Mouse (Mus musculus) intestine, embryonic 14.5 days (tissue): ENCODE data around the gene Tnfaip1. TPM values are rescaled to one million over a fixed set of nuclear protein-coding genes. Genes with fewer than 3 reads are reported as not detected.

Experiments used
- ATAC-seq: fragments of 200-750 bp; cut with Nextera tagmentation; replicated peaks from 2 replicates; pipeline ENCODE4 v1.8.0; 2017; ENCODE audit warnings: low read depth, moderate number of reproducible peaks, moderate TSS enrichment, moderate library complexity; ENCODE audit not compliant: low FRiP score, low TSS enrichment
- DNase-seq: peaks from one replicate; pipeline ENCODE4 v3.0.0-alpha.2; 2018; ENCODE audit warnings: low spot score
- H3K27ac ChIP-seq: fragments of 300-500 bp; sonication (generic); 2 replicates; pipeline ENCODE4 v1.5.1; 2014; ENCODE audit warnings: low read depth, mild to moderate bottlenecking, control low read depth
- H3K27me3 ChIP-seq: fragments of 300-500 bp; sonication (generic); replicated peaks from 2 replicates; pipeline ENCODE4 v1.6.1; 2014; ENCODE audit warnings: low read length, control low read depth; ENCODE audit not compliant: control insufficient read depth, insufficient read depth
- H3K36me3 ChIP-seq: fragments of 300-500 bp; sonication (generic); 2 replicates; pipeline ENCODE4 v1.6.1; 2014; ENCODE audit warnings: low read length, control low read depth; ENCODE audit not compliant: control insufficient read depth, insufficient read depth
- H3K4me1 ChIP-seq: fragments of 300-500 bp; sonication (generic); replicated peaks from 2 replicates; pipeline ENCODE4 v1.6.1; 2014; ENCODE audit warnings: low read length, control low read depth, mixed read lengths; ENCODE audit not compliant: control insufficient read depth, insufficient read depth
- H3K4me2 ChIP-seq: fragments of 300-500 bp; sonication (generic); 2 replicates; pipeline ENCODE4 v1.6.1; 2014; ENCODE audit warnings: low read length
- H3K4me3 ChIP-seq: fragments of 300-500 bp; sonication (generic); 2 replicates; pipeline ENCODE4 v1.5.1; 2014; ENCODE audit warnings: low read depth, low read length, control low read depth, mixed read lengths
- H3K9ac ChIP-seq: fragments of 300-500 bp; sonication (generic); 2 replicates; pipeline ENCODE4 v1.6.1; 2014; ENCODE audit warnings: mild to moderate bottlenecking, low read length
- H3K9me3 ChIP-seq: fragments of 300-500 bp; sonication (generic); 2 replicates; pipeline ENCODE4 v1.6.1; 2016; ENCODE audit warnings: low read length, control low read depth; ENCODE audit not compliant: control insufficient read depth
- WGBS: fragments of 180-500 bp; shearing (Covaris S2); extraction: QIAGEN DNeasy Blood & Tissue Kit; methylation state at CpG from one replicate; pipeline ENCODE4 v1.1.7; 2014; 5-methylcytosine and 5-hydroxymethylcytosine counted together
- polyA plus RNA-seq: library from polyadenylated mRNA; unstranded; fragments of >200 nt; fragmentation: Nextera tagmentation; extraction: Ambion mirVana; gene quantifications from 2 replicates; pipeline ENCODE4 v1.2.1, GENCODE M21; 2014

Tnfaip1 gene
- polyA plus RNA-seq, 1 experiment from 2014 or later = 83.3 TPM

- no peak for DNase-seq
Observed at GRCm38 (mm10) chr11:78500623-78501202, 35.4 kb downstream of the Tnfaip1 start.

GRCm38 (mm10) chr11:78499543-78499942, 36.6 kb downstream of the Tnfaip1 start:
- Histone ChIP-seq H3K4me1 (peaks cover 6% of the 10 kb centered on the region; the same call in 1 of the 2 replicates), H3K27ac (no peak overlapping the region), H3K9me3 (no peaks in the 10 kb centered on the region), H3K27me3 (peaks cover 26% of the 10 kb centered on the region), H3K4me2 (no peak overlapping the region), H3K9ac (no peak overlapping the region), H3K36me3 (no peaks in the 10 kb centered on the region), H3K4me3 (no peak overlapping the region)
- ATAC-seq (no peak), DNase-seq (no peak)
- 50% methylated on average over 16 of the region's 16 CpGs for WGBS

More at GRCm38 (mm10) chr11:78500623-78501202, 35.4 kb downstream of the Tnfaip1 start:
- no peaks in the 10 kb centered on the region for H3K9me3 ChIP-seq
- H3K27me3 ChIP-seq = peaks cover 23% of the 10 kb centered on the region
- no peak overlapping the region for H3K9ac ChIP-seq
- ATAC-seq = no peak
- 0 out of 2 replicates have a peak, but pooled peaks cover 1% of the 10 kb centered on the region for H3K36me3 ChIP-seq
- no peak overlapping the region for H3K4me2 ChIP-seq
- no peak overlapping the region for H3K4me3 ChIP-seq
- peaks cover 6% of the 10 kb centered on the region; the same call in 1 of the 2 replicates for H3K4me1 ChIP-seq
- H3K27ac ChIP-seq = no peak overlapping the region
- WGBS = 67% methylated on average over 9 of the region's 9 CpGs

- H3K27ac ChIP-seq = no peak within 1 kb of the TSS; the same call in 1 of the 2 replicates
- DNase-seq (no peak), ATAC-seq (no peak)
- peaks cover 30% of the 10 kb centered on the region for H3K27me3 ChIP-seq
- H3K9ac ChIP-seq = 0 out of 2 replicates have a peak within 1 kb of the TSS, but pooled peaks have one; percentile 11
- WGBS = 54% methylated on average over 7 of the region's 7 CpGs
- H3K4me1 ChIP-seq = peaks cover 6% of the 10 kb centered on the region; the same call in 1 of the 2 replicates
- peak within 1 kb of the TSS; percentile 95 for H3K4me2 ChIP-seq
- no peaks in the 10 kb centered on the region for H3K36me3 ChIP-seq
- peak within 1 kb of the TSS; percentile 48 for H3K4me3 ChIP-seq
- no peaks in the 10 kb centered on the region for H3K9me3 ChIP-seq
Observed at GRCm38 (mm10) chr11:78499004-78499403, 37.1 kb downstream of the Tnfaip1 start, which contains the start of gene Vtn. Vtn (plus strand) TSS chr11:78499091.

GRCm38 (mm10) chr11:78497544-78498522, 38.3 kb downstream of the Tnfaip1 start, which contains the start of gene Sarm1:
Sarm1 (minus strand) TSS chr11:78497754.
- H3K27ac ChIP-seq = no peak within 1 kb of the TSS; the same call in 1 of the 2 replicates
- H3K4me1 ChIP-seq = peaks cover 6% of the 10 kb centered on the region; the same call in 1 of the 2 replicates
- peak within 1 kb of the TSS; percentile 41 for H3K9ac ChIP-seq
- H3K4me2 ChIP-seq = peak within 1 kb of the TSS; percentile 95
- H3K9me3 ChIP-seq = no peaks in the 10 kb centered on the region
- ATAC-seq (peak; percentile 94), DNase-seq (peak; percentile 94)
- 3% methylated on average over 36 of the region's 36 CpGs for WGBS
- H3K36me3 ChIP-seq = no peaks in the 10 kb centered on the region
- peak within 1 kb of the TSS; percentile 48 for H3K4me3 ChIP-seq
- peaks cover 30% of the 10 kb centered on the region for H3K27me3 ChIP-seq

GRCm38 (mm10) chr11:78497071-78497541, 39.0 kb downstream of the Tnfaip1 start:
- H3K9ac ChIP-seq = peak overlapping the region; percentile 41
- no peaks in the 10 kb centered on the region for H3K36me3 ChIP-seq
- ATAC-seq (peak; percentile 33), DNase-seq (peak; percentile 58)
- peaks cover 31% of the 10 kb centered on the region for H3K27me3 ChIP-seq
- peaks cover 6% of the 10 kb centered on the region; the same call in 1 of the 2 replicates for H3K4me1 ChIP-seq
- no peak overlapping the region for H3K27ac ChIP-seq
- H3K9me3 ChIP-seq = no peaks in the 10 kb centered on the region
- H3K4me2 ChIP-seq = peak overlapping the region; percentile 95
- peak overlapping the region; percentile 48 for H3K4me3 ChIP-seq
- WGBS = under 1% methylated on average over 44 of the region's 44 CpGs

GRCm38 (mm10) chr11:78495904-78496303, 40.2 kb downstream of the Tnfaip1 start:
- DNase-seq = peak; percentile 80
- Histone ChIP-seq H3K4me2 (no peak overlapping the region), H3K4me1 (peaks cover 6% of the 10 kb centered on the region; the same call in 1 of the 2 replicates), H3K4me3 (no peak overlapping the region), H3K27me3 (peaks cover 43% of the 10 kb centered on the region), H3K27ac (no peak overlapping the region), H3K9me3 (no peaks in the 10 kb centered on the region), H3K36me3 (no peaks in the 10 kb centered on the region), H3K9ac (no peak overlapping the region)
- 6% methylated on average over 6 of the region's 6 CpGs for WGBS
- no peak for ATAC-seq

GRCm38 (mm10) chr11:78490781-78491241, 45.3 kb downstream of the Tnfaip1 start:
- Histone ChIP-seq H3K27ac (no peak overlapping the region), H3K27me3 (peaks cover 67% of the 10 kb centered on the region), H3K4me2 (peak overlapping the region; percentile 42), H3K36me3 (no peaks in the 10 kb centered on the region), H3K9ac (no peak overlapping the region), H3K9me3 (no peaks in the 10 kb centered on the region), H3K4me3 (peak overlapping the region; percentile 18), H3K4me1 (no peaks in the 10 kb centered on the region)
- DNase-seq (peak; percentile 61), ATAC-seq (0 out of 2 replicates have a peak, but pooled peaks have one; percentile 66)
- 12% methylated on average over 48 of the region's 48 CpGs for WGBS

- H3K27me3 ChIP-seq = peaks cover 59% of the 10 kb centered on the region
- no peaks in the 10 kb centered on the region for H3K9me3 ChIP-seq
- H3K4me3 ChIP-seq = no peak overlapping the region
- 5% methylated on average over 8 of the region's 8 CpGs for WGBS
- H3K27ac ChIP-seq = no peak overlapping the region
- ATAC-seq (0 out of 2 replicates have a peak, but pooled peaks have one; percentile 21), DNase-seq (peak; percentile 93)
- H3K36me3 ChIP-seq = no peaks in the 10 kb centered on the region
- no peak overlapping the region for H3K4me2 ChIP-seq
- no peak overlapping the region for H3K9ac ChIP-seq
- H3K4me1 ChIP-seq = no peaks in the 10 kb centered on the region
Observed at GRCm38 (mm10) chr11:78488168-78488567, 48.0 kb downstream of the Tnfaip1 start.
